Mouse (Mus musculus) ES-Bruce4 (cell line): ENCODE results near the gene Ephb1. TPM values are rescaled to one million over a fixed set of nuclear protein-coding genes. Genes with fewer than 3 reads are reported as not detected.

Experiments used
- H3K27ac ChIP-seq: 2 replicates; pipeline ENCODE4 v1.5.1; 2012; ENCODE audit warnings: low read length, inconsistent platforms; ENCODE audit not compliant: insufficient read depth
- H3K27me3 ChIP-seq: 2 replicates; pipeline ENCODE4 v1.6.1; 2012; ENCODE audit warnings: mild to moderate bottlenecking, low read length, inconsistent platforms; ENCODE audit not compliant: control insufficient read depth, poor library complexity, insufficient read depth, severe bottlenecking
- H3K36me3 ChIP-seq: 2 replicates; pipeline ENCODE4 v1.6.1; 2012; ENCODE audit warnings: inconsistent platforms, mild to moderate bottlenecking, low read length, moderate library complexity; ENCODE audit not compliant: control insufficient read depth, poor library complexity, insufficient read depth, severe bottlenecking
- H3K4me1 ChIP-seq: one replicate; pipeline ENCODE4 v1.8.1; 2011; ENCODE audit warnings: low read length; ENCODE audit not compliant: control insufficient read depth, insufficient read depth
- H3K4me3 ChIP-seq: 2 replicates; pipeline ENCODE4 v1.5.1; 2011; ENCODE audit warnings: low read depth, mild to moderate bottlenecking, low read length
- H3K9ac ChIP-seq: 2 replicates; pipeline ENCODE4 v1.6.1; 2012; ENCODE audit warnings: low read depth, mild to moderate bottlenecking, inconsistent platforms; ENCODE audit not compliant: poor library complexity, severe bottlenecking
- H3K9me3 ChIP-seq: replicated peaks from 2 replicates; pipeline ENCODE4 v1.6.1; 2012; ENCODE audit warnings: mild to moderate bottlenecking, low read length, inconsistent platforms; ENCODE audit not compliant: control insufficient read depth, poor library complexity, insufficient read depth, severe bottlenecking
- CTCF ChIP-seq: IDR thresholded peaks from one replicate; pipeline ENCODE4 v1.8.1; 2011; ENCODE audit warnings: low read depth, low read length
- EP300 ChIP-seq: IDR thresholded peaks from 2 replicates; pipeline ENCODE4 v1.6.1; 2011; ENCODE audit warnings: low read depth, low read length; ENCODE audit not compliant: insufficient read depth
- POLR2A ChIP-seq: IDR thresholded peaks from one replicate; pipeline ENCODE4 v1.8.1; 2011; ENCODE audit warnings: low read length; ENCODE audit not compliant: insufficient read depth
- polyA plus RNA-seq: library from polyadenylated mRNA; stranded (reverse); fragments of >200 nt; gene quantifications from 2 replicates; pipeline ENCODE4 v1.2.4, GENCODE M21; 2011; ENCODE audit warnings: low read depth; ENCODE audit not compliant: missing spikeins, insufficient read depth, insufficient read length

Ephb1 gene
- polyA plus RNA-seq, 1 experiment, result 0.52 TPM

- Histone ChIP-seq H3K36me3 (no peaks in the 10 kb centered on the region), H3K4me3 (no peak overlapping the region), H3K4me1 (no peaks in the 10 kb centered on the region), H3K27me3 (no peaks in the 10 kb centered on the region), H3K9me3 (no peaks in the 10 kb centered on the region), H3K9ac (no peak overlapping the region), H3K27ac (no peak overlapping the region)
- TF ChIP-seq EP300, result no peak
These were observed 174.0 kb downstream of the Ephb1 start for GRCm38 (mm10) chr9:102180486-102180885.

DNA sequence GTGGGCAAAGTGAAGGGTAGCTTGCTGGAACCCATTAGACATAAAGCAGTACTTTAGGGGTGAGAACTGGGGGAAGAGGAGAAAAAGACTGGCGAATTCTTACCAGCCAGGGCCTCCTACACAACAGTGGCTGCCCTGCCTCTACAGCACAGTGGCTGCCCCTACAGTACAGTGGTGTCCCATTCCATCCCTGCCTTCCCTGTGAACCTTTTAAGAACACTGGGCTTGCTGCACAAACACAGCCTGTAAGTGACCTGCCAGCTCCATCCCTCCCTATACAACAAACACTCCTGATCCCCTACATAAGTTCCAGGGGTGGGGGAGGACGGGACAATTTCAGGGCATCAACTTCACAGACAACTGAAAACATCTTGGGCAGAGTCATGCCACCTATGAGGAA lies 174.4 kb downstream of the Ephb1 start:
- H3K36me3 ChIP-seq, result no peaks in the 10 kb centered on the region
- H3K9me3 ChIP-seq, result no peaks in the 10 kb centered on the region
- H3K27me3 ChIP-seq, result no peaks in the 10 kb centered on the region
- H3K4me1 ChIP-seq, result no peaks in the 10 kb centered on the region
- no peak overlapping the region for H3K27ac ChIP-seq
- no peak overlapping the region for H3K9ac ChIP-seq
- no peak for TF ChIP-seq POLR2A
- TF ChIP-seq CTCF, result no peak
- no peak for TF ChIP-seq EP300
- H3K4me3 ChIP-seq, result no peak overlapping the region

DNA sequence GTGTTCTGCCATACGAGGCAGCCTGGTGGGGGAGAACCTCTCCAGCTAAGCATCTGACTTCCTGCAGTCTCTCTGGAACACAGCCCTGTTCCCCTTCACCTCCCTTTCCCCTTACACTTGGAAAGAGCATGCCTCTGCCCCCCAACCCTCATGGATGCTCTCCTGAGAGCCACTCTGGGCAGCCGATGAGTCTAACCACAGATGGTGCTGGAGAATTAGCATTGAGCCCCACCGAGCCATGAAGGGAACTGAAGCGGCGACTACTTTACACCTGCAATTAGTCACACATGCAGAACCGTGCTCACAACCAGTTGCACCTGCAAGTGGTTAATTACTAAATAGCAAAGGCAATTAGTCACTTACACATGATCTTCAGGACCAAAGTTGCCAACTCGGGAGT lies 184.8 kb downstream of the Ephb1 start:
- H3K4me1 ChIP-seq, result no peaks in the 10 kb centered on the region
- H3K27ac ChIP-seq, result no peak overlapping the region
- H3K9me3 ChIP-seq, result no peaks in the 10 kb centered on the region
- TF ChIP-seq POLR2A (no peak), CTCF (no peak), EP300 (no peak)
- H3K36me3 ChIP-seq, result no peaks in the 10 kb centered on the region
- H3K27me3 ChIP-seq, result no peaks in the 10 kb centered on the region
- no peak overlapping the region for H3K4me3 ChIP-seq
- no peak overlapping the region for H3K9ac ChIP-seq

DNA sequence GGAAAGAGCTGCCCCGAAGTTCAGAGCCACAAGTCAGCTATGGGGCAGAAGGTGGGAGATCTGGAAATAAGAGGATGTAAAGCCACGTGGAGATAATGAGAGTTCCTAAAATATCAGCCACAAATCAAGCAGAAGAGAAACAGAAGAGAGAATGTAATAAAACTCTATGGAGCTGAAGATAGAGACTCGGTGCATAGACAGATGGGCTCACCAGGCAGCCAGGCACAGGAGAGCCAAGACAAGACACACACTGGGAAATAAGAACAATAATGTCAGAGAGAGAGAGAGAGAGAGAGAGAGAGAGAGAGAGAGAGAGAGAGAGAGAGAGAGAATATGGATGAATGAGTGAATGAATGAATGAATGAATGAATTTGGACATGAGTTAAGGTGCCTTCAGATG lies 198.6 kb downstream of the Ephb1 start:
- TF ChIP-seq POLR2A (no peak), EP300 (no peak), CTCF (no peak)
- H3K9ac ChIP-seq, result no peak overlapping the region
- H3K4me1 ChIP-seq, result no peaks in the 10 kb centered on the region
- no peaks in the 10 kb centered on the region; the same call in 1 of the 2 replicates for H3K27me3 ChIP-seq
- no peak overlapping the region for H3K27ac ChIP-seq
- no peaks in the 10 kb centered on the region for H3K9me3 ChIP-seq
- no peaks in the 10 kb centered on the region for H3K36me3 ChIP-seq
- no peak overlapping the region for H3K4me3 ChIP-seq

- no peak overlapping the region for H3K9ac ChIP-seq
- H3K27ac ChIP-seq, result no peak overlapping the region
- TF ChIP-seq CTCF (no peak), POLR2A (no peak), EP300 (no peak)
- H3K36me3 ChIP-seq, result no peaks in the 10 kb centered on the region
- no peaks in the 10 kb centered on the region for H3K27me3 ChIP-seq
- no peaks in the 10 kb centered on the region for H3K4me1 ChIP-seq
- no peaks in the 10 kb centered on the region for H3K9me3 ChIP-seq
- H3K4me3 ChIP-seq, result no peak overlapping the region
These were observed 215.3 kb downstream of the Ephb1 start for GRCm38 (mm10) chr9:102139181-102139580.

- TF ChIP-seq EP300 (no peak), POLR2A (no peak), CTCF (no peak)
- Histone ChIP-seq H3K27me3 (no peaks in the 10 kb centered on the region), H3K4me1 (no peaks in the 10 kb centered on the region), H3K4me3 (no peak overlapping the region), H3K36me3 (no peaks in the 10 kb centered on the region), H3K9ac (no peak overlapping the region), H3K27ac (no peak overlapping the region), H3K9me3 (no peaks in the 10 kb centered on the region)
These were observed 215.8 kb downstream of the Ephb1 start for GRCm38 (mm10) chr9:102138671-102139070.
